Mouse (Mus musculus) MEL (cell line): ENCODE data around the gene Angptl6.

Experiments
- MAX ChIP-seq: IDR thresholded peaks from 2 replicates; pipeline ENCODE4 v1.6.1; 2011; ENCODE audit warnings: low read length, improper control_type of control experiment
- MYB ChIP-seq: IDR thresholded peaks from 2 replicates; pipeline ENCODE4 v1.6.1; 2011; ENCODE audit warnings: mild to moderate bottlenecking, low read depth, low read length, improper control_type of control experiment
- TCF12 ChIP-seq: IDR thresholded peaks from 2 replicates; pipeline ENCODE4 v1.6.1; 2014; ENCODE audit warnings: low read depth, mild to moderate bottlenecking, inconsistent platforms, low read length, improper control_type of control experiment, moderate library complexity

DNA sequence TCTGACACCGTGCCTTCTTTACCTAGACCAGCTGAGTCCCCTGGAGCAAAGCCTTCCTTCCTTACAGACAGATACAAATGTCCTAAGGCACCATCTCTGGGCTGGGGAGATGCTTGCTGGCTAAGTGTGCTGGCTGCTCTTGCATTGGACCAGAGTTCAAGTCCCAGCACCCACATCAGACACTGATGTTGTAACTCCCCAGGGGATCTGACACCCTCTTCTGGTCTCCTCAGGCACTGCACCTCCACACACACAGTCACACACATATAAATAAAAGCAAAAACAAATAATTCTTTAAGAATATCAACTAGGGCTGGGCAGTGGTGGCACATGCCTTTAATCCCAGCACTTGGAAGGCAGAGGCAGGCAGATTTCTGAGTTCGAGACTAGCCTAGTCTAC is 29.3 kb downstream of the Angptl6 start:
- TF ChIP-seq TCF12 (no peak), MAX (no peak), MYB (no peak)
